In genomic region chr9:106429221-106430014, GRCm38 (mm10) we compare ENCODE assay signal across 8 mouse cellular contexts. TPM values are rescaled to one million over a fixed set of nuclear protein-coding genes. Genes with fewer than 3 reads are reported as not detected.
A peak's percentile ranks its signal among the peaks of the same experiment; 100 is the strongest.
DNase-seq lines count a peak whose midpoint lies in the region; ATAC-seq lines count a peak whose summit lies in the region.

TSS of gene Rpl29 (plus strand) at chr9:106429454.

- peaks cover 37% of the 10 kb centered on the region for H3K36me3 ChIP-seq in hindbrain, embryonic 12.5 days

- ATAC-seq in hindbrain, embryonic 12.5 days (ENCODE audit: low FRiP score) = peak; percentile 93

- DNase-seq in Muller cell, postnatal 12 days (ENCODE audit: inconsistent ontology term) = peak; percentile 98
- peak; percentile 95 for DNase-seq in cerebellum, adult 9-11 months
- peak; percentile 89 to 93 for DNase-seq in frontal cortex, postnatal 10 days (ENCODE audit: low spot score in 2 of 2)
- DNase-seq in layer of hippocampus, postnatal 14 days (ENCODE audit: low spot score in 2 of 2) = peak; percentile 94 to 97
- DNase-seq in lung, postnatal 14 days = peak; percentile 97
- peak; percentile 89 for DNase-seq in retina, adult 2 months (ENCODE audit: low read depth, low spot score)
- peak; percentile 93 to 94 for DNase-seq in thymus, postnatal 36 days

- H3K9ac ChIP-seq in hindbrain, embryonic 12.5 days = peak within 1 kb of the TSS; percentile 99

- H3K27ac ChIP-seq in hindbrain, embryonic 12.5 days = peak within 1 kb of the TSS; percentile 97

- H3K9me3 ChIP-seq in hindbrain, embryonic 12.5 days (replicated peaks) = no peaks in the 10 kb centered on the region

- no peaks in the 10 kb centered on the region for H3K27me3 ChIP-seq in hindbrain, embryonic 12.5 days

- peaks cover 7% of the 10 kb centered on the region for H3K4me1 ChIP-seq in hindbrain, embryonic 12.5 days

- H3K4me3 ChIP-seq in hindbrain, embryonic 12.5 days = peak within 1 kb of the TSS; percentile 86

- WGBS in hindbrain, embryonic 12.5 days = under 1% methylated on average over 55 of the region's 55 CpGs

- peak within 1 kb of the TSS; percentile 84 for H3K4me2 ChIP-seq in hindbrain, embryonic 12.5 days (replicated peaks)

RNA-seq across cellular contexts. Expression of gene Rpl29, which starts in this region (rescaled TPM):
- 629 and 723 TPM in 2 replicates for polyA plus RNA-seq in hindbrain, embryonic 12.5 days (2016; fragmentation: Nextera tagmentation; extraction: Ambion mirVana)
- 100 to 1,000 TPM; 295 to 325 TPM for total RNA-seq in layer of hippocampus, postnatal 14 days (2021)

Comparison
In these comparisons a context has a peak if more than half of its experiments do, and no peak if none do; other contexts are left out.
1. Peak in every context shown above with its lines: DNase-seq, ATAC-seq, H3K4me3 ChIP-seq and H3K27ac ChIP-seq.